Mouse (Mus musculus) mesoderm, embryonic 11.5 days (tissue): ENCODE results near the gene Gpr162.
A peak's percentile ranks its signal among the peaks of the same experiment; 100 is the strongest.
"Not testable (repeated sequence)": the region's sequence is repeated elsewhere in the genome, so short reads cannot be mapped to it uniquely, and the experiment has no call there.

ENCODE experiments used
- DNase-seq: peaks from one replicate; pipeline ENCODE4 v3.0.0-alpha.2; 2012; ENCODE audit warnings: low read depth, low spot score

Gpr162 gene

DNA sequence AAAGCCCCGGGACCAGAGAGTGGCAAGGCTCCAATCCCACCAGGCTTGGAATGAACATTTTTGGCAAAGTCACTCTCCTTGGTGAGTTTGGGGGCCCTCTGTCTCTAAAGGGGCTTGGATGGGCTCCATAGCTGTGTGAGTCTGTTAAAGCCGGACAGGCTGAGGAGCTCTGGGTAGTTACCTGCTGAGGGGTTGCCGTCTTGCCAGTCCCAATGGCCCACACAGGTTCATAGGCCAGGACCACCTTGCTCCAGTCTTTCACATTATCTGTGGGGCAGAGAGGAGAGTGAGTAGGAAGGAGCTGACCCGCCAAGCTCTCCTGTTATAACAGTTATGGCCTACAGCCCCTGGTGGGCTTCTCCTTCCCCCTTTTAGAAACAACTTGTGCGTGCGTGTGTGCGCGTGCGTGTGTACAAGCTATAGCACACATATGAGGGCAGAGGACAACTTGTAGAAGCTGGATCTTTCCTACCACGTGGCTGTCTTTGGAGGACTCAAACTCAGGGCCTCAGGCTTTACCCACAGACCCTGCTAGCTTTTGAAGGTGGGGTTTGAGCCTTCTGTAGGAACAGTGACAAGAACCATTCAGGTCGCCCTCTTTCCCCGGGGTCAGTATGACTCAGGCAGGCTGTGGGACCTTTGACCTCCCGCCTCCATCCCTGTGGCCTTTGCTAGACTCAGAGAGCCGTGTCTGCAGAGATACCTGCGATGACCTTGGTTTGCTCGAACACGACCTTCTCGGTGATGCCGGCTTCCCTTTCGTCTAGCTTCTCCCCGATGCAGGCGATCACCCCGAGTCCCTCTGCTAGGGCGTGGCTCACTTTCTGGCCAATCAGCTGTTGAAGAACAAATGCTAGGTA, 51.9 kb downstream of the Gpr162 start:
- no peak for DNase-seq

DNA sequence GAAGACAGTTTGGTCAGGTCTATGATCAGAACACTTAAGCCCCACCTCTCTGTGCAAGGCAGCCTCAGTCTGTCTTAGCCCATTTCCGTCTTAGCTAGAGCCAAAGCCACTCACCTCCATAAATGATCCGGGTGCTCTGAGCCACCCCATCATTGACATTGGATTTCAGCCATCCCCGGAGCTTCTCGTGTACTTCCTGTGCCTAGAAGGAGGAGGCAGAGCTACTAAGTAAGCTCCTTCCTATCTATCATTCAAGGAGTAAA, 52.4 kb downstream of the Gpr162 start:
- no peak for DNase-seq

- DNase-seq, result not testable (repeated sequence)
These were observed 53.0 kb downstream of the Gpr162 start for GRCm38 (mm10) chr6:124810566-124811402.

DNA sequence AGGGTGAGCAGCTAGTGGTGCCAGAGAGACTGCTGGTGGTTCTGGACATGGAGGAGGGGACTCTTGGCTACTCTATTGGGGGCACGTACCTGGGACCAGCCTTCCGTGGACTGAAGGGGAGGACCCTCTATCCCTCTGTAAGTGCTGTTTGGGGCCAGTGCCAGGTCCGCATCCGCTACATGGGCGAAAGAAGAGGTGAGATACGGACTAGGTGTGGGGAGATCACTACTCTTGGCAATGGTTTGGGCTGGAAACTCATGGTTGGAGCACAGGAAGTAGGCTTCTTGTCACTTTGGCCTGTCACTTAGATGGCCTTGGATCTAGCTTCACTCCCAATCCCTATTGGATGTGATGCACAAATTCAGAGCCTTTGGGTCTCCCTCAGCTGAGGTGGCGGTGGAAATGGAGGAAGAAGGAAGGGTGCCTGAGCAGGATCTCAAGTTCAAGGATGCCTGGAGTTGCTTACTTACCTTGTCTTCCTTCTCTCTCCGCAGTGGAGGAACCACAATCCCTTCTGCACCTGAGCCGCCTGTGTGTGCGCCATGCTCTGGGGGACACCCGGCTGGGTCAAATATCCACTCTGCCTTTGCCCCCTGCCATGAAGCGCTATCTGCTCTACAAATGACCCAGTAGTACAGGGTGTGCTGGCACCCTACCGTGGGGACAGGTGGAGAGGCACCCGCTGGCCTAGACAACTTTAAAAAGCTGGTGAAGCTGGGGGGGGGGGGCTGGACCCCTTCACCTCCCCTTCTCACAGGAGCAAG, 53.8 kb downstream of the Gpr162 start:
- no peak for DNase-seq

DNA sequence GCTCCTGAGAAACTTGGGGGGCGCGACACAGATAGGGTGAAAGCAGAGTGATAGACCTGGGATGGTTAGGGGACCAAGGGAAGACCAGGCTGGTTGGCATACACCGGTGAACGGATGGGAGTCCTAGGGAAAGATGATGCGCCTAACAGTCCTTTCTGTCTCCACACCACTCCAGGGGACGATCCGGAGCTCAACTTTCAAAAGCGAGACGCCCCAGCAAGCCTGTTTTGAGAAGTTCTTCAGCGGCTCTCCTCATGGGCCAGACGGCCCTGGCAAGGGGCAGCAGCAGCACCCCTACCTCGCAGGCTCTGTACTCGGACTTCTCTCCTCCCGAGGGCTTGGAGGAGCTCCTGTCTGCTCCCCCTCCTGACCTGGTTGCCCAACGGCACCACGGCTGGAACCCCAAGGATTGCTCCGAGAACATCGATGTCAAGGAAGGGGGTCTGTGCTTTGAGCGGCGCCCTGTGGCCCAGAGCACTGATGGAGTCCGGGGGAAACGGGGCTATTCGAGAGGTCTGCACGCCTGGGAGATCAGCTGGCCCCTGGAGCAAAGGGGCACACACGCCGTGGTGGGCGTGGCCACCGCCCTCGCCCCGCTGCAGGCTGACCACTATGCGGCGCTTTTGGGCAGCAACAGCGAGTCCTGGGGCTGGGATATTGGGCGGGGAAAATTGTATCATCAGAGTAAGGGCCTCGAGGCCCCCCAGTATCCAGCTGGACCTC, 54.6 kb downstream of the Gpr162 start:
- DNase-seq, result peak; percentile 86
